Comparison of ENCODE assay signal across 8 mouse cellular contexts in the genomic region with DNA sequence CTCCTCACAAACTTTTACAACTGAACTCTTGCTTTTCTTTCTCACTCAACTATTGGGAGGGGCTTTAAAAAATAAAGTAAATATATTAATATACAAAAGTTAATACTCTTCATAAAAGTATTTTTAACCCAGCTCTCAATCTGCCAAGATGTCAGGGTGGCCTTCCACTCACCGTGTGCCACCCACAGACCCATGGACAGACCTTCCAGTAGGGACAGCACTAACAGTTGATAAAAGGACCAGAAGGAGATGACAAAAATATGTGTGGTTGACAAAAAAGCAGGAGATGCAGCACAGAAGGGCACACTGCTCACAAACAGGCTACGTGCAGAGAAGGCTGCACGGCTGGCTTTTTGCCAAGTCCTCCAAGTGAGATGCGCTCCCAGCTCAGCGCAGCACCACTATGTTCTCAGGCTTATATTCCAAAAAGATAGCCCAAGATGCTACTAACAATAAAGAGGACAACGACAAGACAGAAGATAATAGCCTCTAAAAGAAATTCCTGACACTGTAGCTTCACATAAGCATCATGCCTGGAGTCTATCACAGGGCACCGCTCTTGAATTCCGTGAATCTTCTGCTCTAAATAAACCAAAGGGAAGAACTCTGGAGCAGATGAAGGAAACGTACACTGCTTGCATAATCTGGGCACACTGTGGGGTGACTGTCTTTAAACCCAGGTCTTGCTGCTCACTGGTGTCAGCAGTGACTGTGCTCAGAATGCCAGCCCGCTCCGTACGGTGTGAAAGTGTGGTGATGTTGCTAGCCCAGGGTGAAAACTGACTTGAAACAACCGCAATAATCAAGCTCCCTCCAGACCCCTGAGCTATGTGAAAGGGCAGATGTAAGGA.
DNase-seq lines count a peak whose midpoint lies in the region; ATAC-seq lines count a peak whose summit lies in the region.

No protein-coding gene starts in this region.

- ATAC-seq in forebrain, embryonic 12.5 days (ENCODE audit: low FRiP score) = no peak
- no peak for ATAC-seq in intestine, embryonic 15.5 days

- H3K4me2 ChIP-seq in forebrain, embryonic 12.5 days = no peak overlapping the region
- H3K4me2 ChIP-seq in intestine, embryonic 15.5 days (replicated peaks) = no peak overlapping the region

- H3K9me3 ChIP-seq in forebrain, embryonic 12.5 days = no peaks in the 10 kb centered on the region
- no peaks in the 10 kb centered on the region for H3K9me3 ChIP-seq in forebrain, embryonic 10.5 days
- H3K9me3 ChIP-seq in intestine, embryonic 15.5 days = no peaks in the 10 kb centered on the region

- 72% methylated on average over 13 of the region's 13 CpGs for WGBS in forebrain, embryonic 12.5 days
- WGBS in forebrain, embryonic 10.5 days = 84% methylated on average over 13 of the region's 13 CpGs
- 51% methylated on average over 13 of the region's 13 CpGs for WGBS in intestine, embryonic 15.5 days

- peaks cover 29% of the 10 kb centered on the region; the same call in 1 of the 2 replicates for H3K4me1 ChIP-seq in forebrain, embryonic 12.5 days
- H3K4me1 ChIP-seq in forebrain, embryonic 10.5 days = peaks cover 52% of the 10 kb centered on the region
- H3K4me1 ChIP-seq in intestine, embryonic 15.5 days (replicated peaks) = peaks cover 28% of the 10 kb centered on the region

- no peak for DNase-seq in forebrain, embryonic 10.5 days (ENCODE audit: extremely low spot score, low spot score)
- DNase-seq in lung, postnatal 14 days = peak; percentile 33
- no peak for DNase-seq in lung, postnatal 10 days
- peak; percentile 77 to 87 for DNase-seq in cerebellum, postnatal 25 days
- DNase-seq in spleen, postnatal 36 days (ENCODE audit: low spot score in 2 of 2) = no peak
- DNase-seq in spleen, adult 18-20 months = no peak

- H3K9ac ChIP-seq in forebrain, embryonic 12.5 days = no peak overlapping the region
- H3K9ac ChIP-seq in intestine, embryonic 15.5 days = no peak overlapping the region

- peak overlapping the region; percentile 33; the same call in 1 of the 2 replicates for H3K27ac ChIP-seq in forebrain, embryonic 12.5 days
- no peak overlapping the region for H3K27ac ChIP-seq in forebrain, embryonic 10.5 days
- H3K27ac ChIP-seq in intestine, embryonic 15.5 days = 0 out of 2 replicates have a peak overlapping the region, but pooled peaks have one; percentile 33

- no peaks in the 10 kb centered on the region for H3K27me3 ChIP-seq in forebrain, embryonic 12.5 days
- H3K27me3 ChIP-seq in forebrain, embryonic 10.5 days (ENCODE audit: poor library complexity, severe bottlenecking) = 0 out of 2 replicates have a peak, but pooled peaks cover 3% of the 10 kb centered on the region
- H3K27me3 ChIP-seq in intestine, embryonic 15.5 days (replicated peaks) = no peaks in the 10 kb centered on the region

- H3K4me3 ChIP-seq in forebrain, embryonic 12.5 days (replicated peaks) = no peak overlapping the region
- no peak overlapping the region for H3K4me3 ChIP-seq in forebrain, embryonic 10.5 days
- H3K4me3 ChIP-seq in intestine, embryonic 15.5 days (replicated peaks) = no peak overlapping the region

- H3K36me3 ChIP-seq in forebrain, embryonic 12.5 days (replicated peaks) = no peaks in the 10 kb centered on the region
- no peaks in the 10 kb centered on the region for H3K36me3 ChIP-seq in forebrain, embryonic 10.5 days (replicated peaks)
- H3K36me3 ChIP-seq in intestine, embryonic 15.5 days = no peaks in the 10 kb centered on the region

Comparison
In these comparisons a context has a peak if more than half of its experiments do, and no peak if none do; other contexts are left out.
1. DNase-seq: peak in lung, postnatal 14 days (single experiment) and cerebellum, postnatal 25 days (2 of 2); none in forebrain, embryonic 10.5 days (single experiment), lung, postnatal 10 days (single experiment), spleen, postnatal 36 days (0 of 2) and spleen, adult 18-20 months (0 of 2).